Mouse (Mus musculus) intestine, embryonic 16.5 days (tissue): ENCODE measurements around the gene 1810049J17Rik. TPM values are rescaled to one million over a fixed set of nuclear protein-coding genes. Genes with fewer than 3 reads are reported as not detected.

Experiments used
- ATAC-seq: fragments of 200-750 bp; cut with Nextera tagmentation; 2 replicates; pipeline ENCODE4 v1.8.0; 2017; ENCODE audit warnings: moderate TSS enrichment, moderate library complexity
- H3K27ac ChIP-seq: fragments of 300-500 bp; sonication (generic); 2 replicates; pipeline ENCODE4 v1.5.1; 2014; ENCODE audit warnings: mild to moderate bottlenecking, low read length
- H3K27me3 ChIP-seq: fragments of 300-500 bp; sonication (generic); replicated peaks from 2 replicates; pipeline ENCODE4 v1.6.1; 2014; ENCODE audit warnings: low read length, control low read depth, mixed read lengths; ENCODE audit not compliant: control insufficient read depth, insufficient read depth
- H3K36me3 ChIP-seq: fragments of 300-500 bp; sonication (generic); 2 replicates; pipeline ENCODE4 v1.6.1; 2014; ENCODE audit warnings: low read length, control low read depth; ENCODE audit not compliant: control insufficient read depth, insufficient read depth
- H3K4me1 ChIP-seq: fragments of 300-500 bp; sonication (generic); 2 replicates; pipeline ENCODE4 v1.6.1; 2014; ENCODE audit warnings: low read length, control low read depth, mixed read lengths; ENCODE audit not compliant: control insufficient read depth, insufficient read depth
- H3K4me2 ChIP-seq: fragments of 300-500 bp; sonication (generic); 2 replicates; pipeline ENCODE4 v1.6.1; 2014; ENCODE audit warnings: low read depth, low read length, control low read depth
- H3K4me3 ChIP-seq: fragments of 300-500 bp; sonication (generic); 2 replicates; pipeline ENCODE4 v1.5.1; 2014; ENCODE audit warnings: mild to moderate bottlenecking, low read length
- H3K9ac ChIP-seq: fragments of 300-500 bp; sonication (generic); 2 replicates; pipeline ENCODE4 v1.6.1; 2014; ENCODE audit warnings: low read depth, low read length
- H3K9me3 ChIP-seq: fragments of 300-500 bp; sonication (generic); 2 replicates; pipeline ENCODE4 v1.6.1; 2016; ENCODE audit warnings: low read length, control low read depth; ENCODE audit not compliant: control insufficient read depth
- WGBS: fragments of 180-500 bp; shearing (Covaris S2); extraction: QIAGEN DNeasy Blood & Tissue Kit; methylation state at CpG from one replicate; pipeline ENCODE4 v1.1.7; 2014; 5-methylcytosine and 5-hydroxymethylcytosine counted together
- polyA plus RNA-seq: library from polyadenylated mRNA; unstranded; fragments of >200 nt; fragmentation: Nextera tagmentation; extraction: Ambion mirVana; gene quantifications from 2 replicates; pipeline ENCODE4 v1.2.1, GENCODE M21; 2015

1810049J17Rik gene
- polyA plus RNA-seq, 1 experiment from 2014 or later: 2.1 TPM

GRCm38 (mm10) chr15:12354281-12354810 is 32.6 kb upstream of the 1810049J17Rik start:
- Histone ChIP-seq H3K4me2 (no peak overlapping the region), H3K4me1 (peaks cover 5% of the 10 kb centered on the region; the same call in 1 of the 2 replicates), H3K9me3 (no peaks in the 10 kb centered on the region), H3K4me3 (no peak overlapping the region), H3K27ac (no peak overlapping the region), H3K36me3 (peaks cover 11% of the 10 kb centered on the region), H3K9ac (no peak overlapping the region), H3K27me3 (no peaks in the 10 kb centered on the region)
- WGBS: 89% methylated on average over 2 of the region's 2 CpGs
- ATAC-seq: no peak

GRCm38 (mm10) chr15:12351470-12351869 is 29.8 kb upstream of the 1810049J17Rik start:
- WGBS: 95% methylated on average over 7 of the region's 7 CpGs
- H3K36me3 ChIP-seq: peaks cover 9% of the 10 kb centered on the region

GRCm38 (mm10) chr15:12349840-12350239 is 28.1 kb upstream of the 1810049J17Rik start:
- peaks cover 9% of the 10 kb centered on the region for H3K36me3 ChIP-seq

More at GRCm38 (mm10) chr15:12351470-12351869, 29.8 kb upstream of the 1810049J17Rik start:
- Histone ChIP-seq H3K4me3 (no peak overlapping the region), H3K9ac (no peak overlapping the region), H3K4me1 (no peaks in the 10 kb centered on the region), H3K4me2 (no peak overlapping the region), H3K27ac (no peak overlapping the region), H3K9me3 (no peaks in the 10 kb centered on the region), H3K27me3 (no peaks in the 10 kb centered on the region)
- ATAC-seq: no peak

GRCm38 (mm10) chr15:12348950-12349349 is 27.3 kb upstream of the 1810049J17Rik start:
- Histone ChIP-seq H3K27me3 (no peaks in the 10 kb centered on the region), H3K4me1 (no peaks in the 10 kb centered on the region), H3K4me3 (no peak overlapping the region), H3K4me2 (no peak overlapping the region), H3K27ac (no peak overlapping the region), H3K9me3 (no peaks in the 10 kb centered on the region), H3K36me3 (peaks cover 6% of the 10 kb centered on the region), H3K9ac (no peak overlapping the region)
- 82% methylated on average over 3 of the region's 3 CpGs for WGBS
- ATAC-seq: no peak

More at GRCm38 (mm10) chr15:12349840-12350239, 28.1 kb upstream of the 1810049J17Rik start:
- Histone ChIP-seq H3K27ac (no peak overlapping the region), H3K27me3 (no peaks in the 10 kb centered on the region), H3K9me3 (no peaks in the 10 kb centered on the region), H3K4me3 (no peak overlapping the region), H3K4me2 (no peak overlapping the region), H3K9ac (no peak overlapping the region), H3K4me1 (no peaks in the 10 kb centered on the region)
- WGBS: 88% methylated on average over 5 of the region's 5 CpGs
- ATAC-seq: no peak

GRCm38 (mm10) chr15:12346916-12347315 is 25.2 kb upstream of the 1810049J17Rik start:
- H3K4me2 ChIP-seq: no peak overlapping the region
- H3K9me3 ChIP-seq: no peaks in the 10 kb centered on the region
- H3K36me3 ChIP-seq: peaks cover 3% of the 10 kb centered on the region; the same call in 1 of the 2 replicates
- WGBS: 94% methylated on average over 3 of the region's 3 CpGs
- no peaks in the 10 kb centered on the region for H3K4me1 ChIP-seq
- no peak overlapping the region for H3K9ac ChIP-seq
- H3K27ac ChIP-seq: no peak overlapping the region
- no peak for ATAC-seq
- H3K4me3 ChIP-seq: no peak overlapping the region
- H3K27me3 ChIP-seq: no peaks in the 10 kb centered on the region

GRCm38 (mm10) chr15:12341401-12341758 is 19.7 kb upstream of the 1810049J17Rik start:
- Histone ChIP-seq H3K9ac (no peak overlapping the region), H3K4me2 (no peak overlapping the region), H3K27ac (no peak overlapping the region), H3K4me1 (peaks cover 4% of the 10 kb centered on the region), H3K36me3 (no peaks in the 10 kb centered on the region; the same call in 1 of the 2 replicates), H3K4me3 (no peak overlapping the region), H3K9me3 (no peaks in the 10 kb centered on the region), H3K27me3 (no peaks in the 10 kb centered on the region)
- whole genome bisulfite sequencing: 44% methylated on average over 4 of the region's 4 CpGs
- peak; percentile 66 for ATAC-seq

- Histone ChIP-seq H3K4me1 (peaks cover 4% of the 10 kb centered on the region), H3K27me3 (no peaks in the 10 kb centered on the region), H3K27ac (no peak overlapping the region), H3K36me3 (no peaks in the 10 kb centered on the region; the same call in 1 of the 2 replicates), H3K4me3 (no peak overlapping the region), H3K4me2 (no peak overlapping the region), H3K9ac (no peak overlapping the region), H3K9me3 (no peaks in the 10 kb centered on the region)
- ATAC-seq: 0 out of 2 replicates have a peak, but pooled peaks have one; percentile 21
- WGBS: 65% methylated on average over 5 of the region's 5 CpGs
These were observed 19.1 kb upstream of the 1810049J17Rik start for GRCm38 (mm10) chr15:12340536-12341400.

- H3K9me3 ChIP-seq: no peaks in the 10 kb centered on the region
- no peak overlapping the region for H3K4me2 ChIP-seq
- no peaks in the 10 kb centered on the region for H3K36me3 ChIP-seq
- H3K27me3 ChIP-seq: no peaks in the 10 kb centered on the region
- peaks cover 4% of the 10 kb centered on the region for H3K4me1 ChIP-seq
- 62% methylated on average over 3 of the region's 3 CpGs for WGBS
- H3K27ac ChIP-seq: no peak overlapping the region
- no peak overlapping the region for H3K9ac ChIP-seq
- H3K4me3 ChIP-seq: no peak overlapping the region
- no peak for ATAC-seq
These were observed 16.1 kb upstream of the 1810049J17Rik start for GRCm38 (mm10) chr15:12337779-12338137.

GRCm38 (mm10) chr15:12337030-12337778 is 15.5 kb upstream of the 1810049J17Rik start:
- WGBS: 84% methylated on average over 4 of the region's 4 CpGs
- H3K4me2 ChIP-seq: no peak overlapping the region
- no peak for ATAC-seq
- no peak overlapping the region for H3K27ac ChIP-seq
- no peaks in the 10 kb centered on the region for H3K36me3 ChIP-seq
- peaks cover 4% of the 10 kb centered on the region for H3K4me1 ChIP-seq
- no peak overlapping the region for H3K4me3 ChIP-seq
- no peak overlapping the region for H3K9ac ChIP-seq
- H3K27me3 ChIP-seq: no peaks in the 10 kb centered on the region
- no peaks in the 10 kb centered on the region for H3K9me3 ChIP-seq
